Mouse (Mus musculus) left cerebral cortex, postnatal 25 days (tissue): ENCODE results near the gene Crx. TPM values are rescaled to one million over a fixed set of nuclear protein-coding genes. Genes with fewer than 3 reads are reported as not detected.
A peak's percentile ranks its signal among the peaks of the same experiment; 100 is the strongest.
"Not testable (repeated sequence)": the region's sequence is repeated elsewhere in the genome, so short reads cannot be mapped to it uniquely, and the experiment has no call there.

Experiments used
- DNase-seq, 2 experiments: peaks; one replicate each; pipeline ENCODE4 v3.0.0; 2022; ENCODE audit warnings: low spot score in 2 of 2, mixed read lengths in 1 of 2
- intact Hi-C: fragments of 180-260 bp; cut with DNase I; formaldehyde crosslinking; loops from one replicate; pipeline ENCODE4 v1.15.1; 2025
- total RNA-seq, 2 experiments: library from RNA; stranded (reverse); gene quantifications; 2 replicates each; pipeline ENCODE4 v1.2.3; 2021

Gene Crx
- not detected for total RNA-seq

- DNase-seq: no peak
- intact Hi-C loops: no loop called here
Measured at GRCm38 (mm10) chr7:15879756-15880155, at the start of gene Crx. Gene Crx, minus strand, starts transcription at chr7:15879968.

- intact Hi-C loops: loop anchor here (2.0 to 10.0 kb wide), 3 partner anchors 23 to 1145 kb away; partner anchors contain the start of gene Calm3
- DNase-seq: peak; percentile 94
Measured at GRCm38 (mm10) chr7:15922220-15922773, 42.5 kb upstream of the Crx start, which contains the start of gene Selenow. Gene Selenow, minus strand, starts transcription at chr7:15922402.

GRCm38 (mm10) chr7:15921796-15922195 lies 42.0 kb upstream of the Crx start:
- intact Hi-C loops: loop anchor here (2.0 to 10.0 kb wide), 3 partner anchors 23 to 1146 kb away; partner anchors contain the start of gene Calm3
- DNase-seq: peak in 1 of 2 experiments; percentile 48

GRCm38 (mm10) chr7:15920645-15921190 lies 41.0 kb upstream of the Crx start:
- intact Hi-C loops: loop anchor here (5.0 to 10.0 kb wide), 2 partner anchors 1004 to 1147 kb away; partner anchors contain the start of gene Calm3
- DNase-seq: peak in 1 of 2 experiments; percentile 66

GRCm38 (mm10) chr7:15919947-15920346 lies 40.2 kb upstream of the Crx start:
- no peak for DNase-seq
- intact Hi-C loops: loop anchor here (5.0 to 10.0 kb wide), 2 partner anchors 1005 to 1147 kb away; partner anchors contain the start of gene Calm3

- intact Hi-C loops: no loop called here
- DNase-seq: no peak
Measured at GRCm38 (mm10) chr7:15918371-15918770, 38.6 kb upstream of the Crx start.

GRCm38 (mm10) chr7:15916996-15917395 lies 37.2 kb upstream of the Crx start:
- intact Hi-C loops: no loop called here

GRCm38 (mm10) chr7:15916134-15916723 lies 36.5 kb upstream of the Crx start:
- intact Hi-C loops: no loop called here
- DNase-seq: no peak

More at GRCm38 (mm10) chr7:15916996-15917395, 37.2 kb upstream of the Crx start:
- DNase-seq: no peak

GRCm38 (mm10) chr7:15915695-15916094 lies 35.9 kb upstream of the Crx start:
- intact Hi-C loops, DNase-seq: not testable (repeated sequence)

- no peak for DNase-seq
- intact Hi-C loops: no loop called here
Measured at GRCm38 (mm10) chr7:15914751-15915150, 35.0 kb upstream of the Crx start.

GRCm38 (mm10) chr7:15914252-15914651 lies 34.5 kb upstream of the Crx start:
- intact Hi-C loops: no loop called here
- DNase-seq: peak in 1 of 2 experiments; percentile 51

- peak; percentile 72 to 77 for DNase-seq
- intact Hi-C loops: loop anchor here (2.0 kb wide), 1 partner anchor 53 kb away; no protein-coding TSS in a partner anchor
Measured at GRCm38 (mm10) chr7:15912183-15912582, 32.4 kb upstream of the Crx start.

- intact Hi-C loops: no loop called here
- DNase-seq: no peak
Measured at GRCm38 (mm10) chr7:15910521-15910920, 30.8 kb upstream of the Crx start.

- intact Hi-C loops: no loop called here
- DNase-seq: no peak
Measured at GRCm38 (mm10) chr7:15907971-15908590, 28.3 kb upstream of the Crx start.

GRCm38 (mm10) chr7:15906602-15907001 lies 26.8 kb upstream of the Crx start:
- intact Hi-C loops: no loop called here

GRCm38 (mm10) chr7:15905861-15906260 lies 26.1 kb upstream of the Crx start:
- intact Hi-C loops: no loop called here
- no peak for DNase-seq

More at GRCm38 (mm10) chr7:15906602-15907001, 26.8 kb upstream of the Crx start:
- DNase-seq: no peak

- intact Hi-C loops: no loop called here
- no peak for DNase-seq
Measured at GRCm38 (mm10) chr7:15901366-15902048, 21.7 kb upstream of the Crx start.

- DNase-seq: no peak
- intact Hi-C loops: no loop called here
Measured at GRCm38 (mm10) chr7:15894251-15894650, 14.5 kb upstream of the Crx start.

- no peak for DNase-seq
- intact Hi-C loops: no loop called here
Measured at GRCm38 (mm10) chr7:15884127-15884526, 4.4 kb upstream of the Crx start.

GRCm38 (mm10) chr7:15882317-15882716 lies 2.5 kb upstream of the Crx start, which contains the start of gene Crxos:
Gene Crxos, plus strand, starts transcription at chr7:15882617.
- no peak for DNase-seq
- intact Hi-C loops: no loop called here
